Mouse (Mus musculus) thymus, postnatal 10 days (tissue): Measurements from ENCODE around the gene Slx1b.
"Not testable (repeated sequence)": the region's sequence is repeated elsewhere in the genome, so short reads cannot be mapped to it uniquely, and the experiment has no call there.

Experiments
- DNase-seq, 2 experiments: peaks; one replicate each; pipeline ENCODE4 v3.0.0; 2021; ENCODE audit warnings: low spot score in 2 of 2

Slx1b gene

GRCm38 (mm10) chr7:126695631-126696207, at the start of gene Slx1b:
Gene Slx1b, minus strand, starts transcription at chr7:126695784.
- peak; percentile 89 to 91 for DNase-seq

- DNase-seq = no peak
Observed at GRCm38 (mm10) chr7:126741964-126742482, 46.4 kb upstream of the Slx1b start.

GRCm38 (mm10) chr7:126741452-126741851, 45.9 kb upstream of the Slx1b start:
- no peak for DNase-seq

GRCm38 (mm10) chr7:126740977-126741376, 45.4 kb upstream of the Slx1b start:
- no peak for DNase-seq

GRCm38 (mm10) chr7:126740132-126740735, 44.6 kb upstream of the Slx1b start:
- no peak for DNase-seq

- DNase-seq = no peak
Observed at GRCm38 (mm10) chr7:126739551-126739950, 44.0 kb upstream of the Slx1b start.

- DNase-seq = no peak
Observed at GRCm38 (mm10) chr7:126736122-126736521, 40.5 kb upstream of the Slx1b start.

- DNase-seq = not testable (repeated sequence)
Observed at GRCm38 (mm10) chr7:126730256-126730789, 34.7 kb upstream of the Slx1b start.

- no peak for DNase-seq
Observed at GRCm38 (mm10) chr7:126725667-126726066, 30.1 kb upstream of the Slx1b start.

GRCm38 (mm10) chr7:126725077-126725476, 29.5 kb upstream of the Slx1b start:
- no peak for DNase-seq

- DNase-seq = no peak
Observed at GRCm38 (mm10) chr7:126721635-126722034, 26.1 kb upstream of the Slx1b start.

GRCm38 (mm10) chr7:126718787-126719337, 23.3 kb upstream of the Slx1b start:
- DNase-seq = peak in 1 of 2 experiments; percentile 40

- no peak for DNase-seq
Observed at GRCm38 (mm10) chr7:126717566-126717965, 22.0 kb upstream of the Slx1b start.

- no peak for DNase-seq
Observed at GRCm38 (mm10) chr7:126715679-126716078, 20.1 kb upstream of the Slx1b start.

- DNase-seq = peak; percentile 56 to 66
Observed at GRCm38 (mm10) chr7:126711910-126712309, 16.3 kb upstream of the Slx1b start.

- peak in 1 of 2 experiments; percentile 30 for DNase-seq
Observed at GRCm38 (mm10) chr7:126710266-126710665, 14.7 kb upstream of the Slx1b start.

GRCm38 (mm10) chr7:126708175-126708952, 12.8 kb upstream of the Slx1b start:
- DNase-seq = no peak

GRCm38 (mm10) chr7:126707442-126708174, 12.0 kb upstream of the Slx1b start, which contains the start of gene Coro1a:
Gene Coro1a, minus strand, starts transcription at chr7:126707787.
- DNase-seq = peak; percentile 77 to 85

- DNase-seq = peak; percentile 89 to 91
Observed at GRCm38 (mm10) chr7:126704121-126704980, 8.8 kb upstream of the Slx1b start.

GRCm38 (mm10) chr7:126703757-126704077, 8.1 kb upstream of the Slx1b start:
- DNase-seq = peak; percentile 49 to 51
